8 mouse cellular contexts compared by ENCODE assay signal in genomic region chr19:37529975-37530515, GRCm38 (mm10). TPM values are rescaled to one million over a fixed set of nuclear protein-coding genes. Genes with fewer than 3 reads are reported as not detected.
DNase-seq lines count a peak whose midpoint lies in the region; ATAC-seq lines count a peak whose summit lies in the region.

No protein-coding gene starts in this region.

- H3K9ac ChIP-seq in embryonic facial prominence, embryonic 11.5 days (replicated peaks; ENCODE audit: low read length), result no peak overlapping the region

- DNase-seq in embryonic facial prominence, embryonic 11.5 days (ENCODE audit: low spot score), result peak; percentile 83
- DNase-seq in embryonic facial prominence, embryonic 10.5 days (ENCODE audit: low spot score), result no peak
- peak; percentile 58 to 69 for DNase-seq in left cerebral cortex, postnatal 14 days (ENCODE audit: low spot score in 2 of 2)
- DNase-seq in left cerebral cortex, adult 11 months (ENCODE audit: low spot score), result no peak
- DNase-seq in brain, embryonic 18.5 days (ENCODE audit: low read depth, low spot score), result peak; percentile 43
- DNase-seq in heart, postnatal 14 days, result peak; percentile 29 to 63
- peak; percentile 74 for DNase-seq in lung, postnatal 36 days
- peak; percentile 55 for DNase-seq in thymus, postnatal 4 days

- intact Hi-C loops in left cerebral cortex, postnatal 14 days (cut with DNase I), result loop anchor here (1.0 kb wide), 1 partner anchor 33 kb away; no protein-coding TSS in a partner anchor
- intact Hi-C loops in heart, postnatal 14 days (cut with DNase I), result loop anchor here (1.0 kb wide), 1 partner anchor 34 kb away; no protein-coding TSS in a partner anchor

- no peaks in the 10 kb centered on the region for H3K27me3 ChIP-seq in embryonic facial prominence, embryonic 11.5 days (ENCODE audit: control insufficient read depth, insufficient read depth, low read length)
- peaks cover 9% of the 10 kb centered on the region for H3K27me3 ChIP-seq in embryonic facial prominence, embryonic 10.5 days (replicated peaks; ENCODE audit: low read depth, poor library complexity, severe bottlenecking)

- no peaks in the 10 kb centered on the region for H3K36me3 ChIP-seq in embryonic facial prominence, embryonic 11.5 days (replicated peaks; ENCODE audit: control insufficient read depth, insufficient read depth, low read depth, low read length)
- no peaks in the 10 kb centered on the region for H3K36me3 ChIP-seq in embryonic facial prominence, embryonic 10.5 days (replicated peaks)

- no peaks in the 10 kb centered on the region for H3K9me3 ChIP-seq in embryonic facial prominence, embryonic 11.5 days (replicated peaks; ENCODE audit: control insufficient read depth, low read length)
- H3K9me3 ChIP-seq in embryonic facial prominence, embryonic 10.5 days, result no peaks in the 10 kb centered on the region

- no peak overlapping the region for H3K4me2 ChIP-seq in embryonic facial prominence, embryonic 11.5 days (ENCODE audit: low read depth, low read length)

- WGBS in embryonic facial prominence, embryonic 11.5 days, result 40% methylated on average over 7 of the region's 7 CpGs
- WGBS in embryonic facial prominence, embryonic 10.5 days, result 49% methylated on average over 7 of the region's 7 CpGs

- no peaks in the 10 kb centered on the region for H3K4me1 ChIP-seq in embryonic facial prominence, embryonic 11.5 days (ENCODE audit: control insufficient read depth, insufficient read depth, low read length)
- H3K4me1 ChIP-seq in embryonic facial prominence, embryonic 10.5 days, result 0 out of 2 replicates have a peak, but pooled peaks cover 3% of the 10 kb centered on the region

- H3K27ac ChIP-seq in embryonic facial prominence, embryonic 11.5 days (replicated peaks; ENCODE audit: low read depth, low read length), result no peak overlapping the region
- no peak overlapping the region for H3K27ac ChIP-seq in embryonic facial prominence, embryonic 10.5 days (replicated peaks)

- ATAC-seq in embryonic facial prominence, embryonic 11.5 days (replicated peaks; ENCODE audit: insufficient number of reproducible peaks, low FRiP score, low TSS enrichment, low read depth), result no peak

- no peak overlapping the region for H3K4me3 ChIP-seq in embryonic facial prominence, embryonic 11.5 days (ENCODE audit: low read depth, low read length)
- H3K4me3 ChIP-seq in embryonic facial prominence, embryonic 10.5 days, result no peak overlapping the region

RNA-seq across cellular contexts. Expression of gene Exoc6, which starts 20.2 kb away (rescaled TPM):
- 10.3 and 10.7 TPM in 2 replicates for polyA plus RNA-seq in embryonic facial prominence, embryonic 11.5 days (2014; fragmentation: Nextera tagmentation; extraction: Ambion mirVana)
- polyA plus RNA-seq in embryonic facial prominence, embryonic 10.5 days (2016; fragmentation: Nextera tagmentation; extraction: Ambion mirVana), result 7.5 and 8.5 TPM in 2 replicates
- 10 to 100 TPM; 44.8 to 48.8 TPM for total RNA-seq in left cerebral cortex, postnatal 14 days (2021)
- 10 to 100 TPM; 27.5 to 29.7 TPM for total RNA-seq in heart, postnatal 14 days (2021)

Comparison
In these comparisons a context has a peak if more than half of its experiments do, and no peak if none do; other contexts are left out.
1. DNase-seq: peak in embryonic facial prominence, embryonic 11.5 days (single experiment), left cerebral cortex, postnatal 14 days (2 of 2), brain, embryonic 18.5 days (single experiment), heart, postnatal 14 days (2 of 2), lung, postnatal 36 days (single experiment) and thymus, postnatal 4 days (single experiment); none in embryonic facial prominence, embryonic 10.5 days (single experiment) and left cerebral cortex, adult 11 months (single experiment).